Mouse (Mus musculus) limb, embryonic 12.5 days (tissue): ENCODE measurements at regions not wholly inside any gene's neighbourhood (a gene's known extent, or its start where the extent isn't known, plus 50 kb on each side); places are given as distances from the start of the nearest gene placed in this dataset.
"Not testable (repeated sequence)": the region's sequence is repeated elsewhere in the genome, so short reads cannot be mapped to it uniquely, and the experiment has no call there.

ENCODE experiments used
- ATAC-seq: fragments of 200-750 bp; cut with Nextera tagmentation; 2 replicates; pipeline ENCODE4 v1.8.0; 2017; ENCODE audit warnings: low read depth, moderate TSS enrichment; ENCODE audit not compliant: insufficient number of reproducible peaks, insufficient read depth, low FRiP score, low TSS enrichment
- H3K27ac ChIP-seq: fragments of 300-500 bp; sonication (generic); 2 replicates; pipeline ENCODE4 v1.5.1; 2016; ENCODE audit warnings: mild to moderate bottlenecking, moderate library complexity
- H3K27me3 ChIP-seq: fragments of 300-500 bp; sonication (generic); 2 replicates; pipeline ENCODE4 v1.6.1; 2016; ENCODE audit warnings: mild to moderate bottlenecking, moderate library complexity
- H3K36me3 ChIP-seq: fragments of 300-500 bp; sonication (generic); 2 replicates; pipeline ENCODE4 v1.6.1; 2016; ENCODE audit warnings: mild to moderate bottlenecking, moderate library complexity
- H3K4me1 ChIP-seq: fragments of 300-500 bp; sonication (generic); replicated peaks from 2 replicates; pipeline ENCODE4 v1.6.1; 2016
- H3K4me2 ChIP-seq: fragments of 300-500 bp; sonication (generic); 2 replicates; pipeline ENCODE4 v1.6.1; 2016; ENCODE audit warnings: mild to moderate bottlenecking, moderate library complexity
- H3K4me3 ChIP-seq: fragments of 300-500 bp; sonication (generic); replicated peaks from 2 replicates; pipeline ENCODE4 v1.5.1; 2016; ENCODE audit warnings: mild to moderate bottlenecking
- H3K9ac ChIP-seq: fragments of 300-500 bp; sonication (generic); replicated peaks from 2 replicates; pipeline ENCODE4 v1.6.1; 2016; ENCODE audit warnings: mild to moderate bottlenecking, moderate library complexity
- H3K9me3 ChIP-seq: fragments of 300-500 bp; sonication (generic); 2 replicates; pipeline ENCODE4 v1.6.1; 2016; ENCODE audit warnings: mild to moderate bottlenecking, moderate library complexity
- WGBS: fragments of 180-500 bp; shearing (Covaris S2); methylation state at CpG from one replicate; pipeline ENCODE4 v1.1.7; 2016; 5-methylcytosine and 5-hydroxymethylcytosine counted together

GRCm38 (mm10) chr4:146263038-146263685, 106.5 kb downstream of the Zfp600 start:
- WGBS = 5% methylated on average over 47 of the region's 51 CpGs
- not testable (repeated sequence) for H3K27me3 ChIP-seq, H3K36me3 ChIP-seq, H3K9me3 ChIP-seq, H3K27ac ChIP-seq, H3K4me1 ChIP-seq
- peak overlapping the region; percentile 45 for H3K9ac ChIP-seq
- H3K4me3 ChIP-seq = peak overlapping the region; percentile 32
- peak; percentile 93 for ATAC-seq
- peak overlapping the region; percentile 47 for H3K4me2 ChIP-seq

- WGBS = 54% methylated on average over 3 of the region's 5 CpGs
- H3K27me3 ChIP-seq = not testable (repeated sequence)
Observed at GRCm38 (mm10) chr4:146263790-146264189, 107.2 kb downstream of the Zfp600 start.

GRCm38 (mm10) chr4:146270119-146270747, 113.6 kb downstream of the Zfp600 start:
- not testable (repeated sequence) for H3K27me3 ChIP-seq, ATAC-seq, H3K9me3 ChIP-seq, H3K4me2 ChIP-seq, H3K27ac ChIP-seq, H3K36me3 ChIP-seq, H3K9ac ChIP-seq, H3K4me1 ChIP-seq, H3K4me3 ChIP-seq
- WGBS = no CpG with 5 or more reads among the region's 14 CpGs

More at GRCm38 (mm10) chr4:146263790-146264189, 107.2 kb downstream of the Zfp600 start:
- not testable (repeated sequence) for H3K4me3 ChIP-seq, H3K9me3 ChIP-seq, H3K9ac ChIP-seq, H3K4me1 ChIP-seq, ATAC-seq, H3K27ac ChIP-seq, H3K36me3 ChIP-seq
- H3K4me2 ChIP-seq = peak overlapping the region; percentile 47; the same call in 1 of the 2 replicates
